In the genomic region with DNA sequence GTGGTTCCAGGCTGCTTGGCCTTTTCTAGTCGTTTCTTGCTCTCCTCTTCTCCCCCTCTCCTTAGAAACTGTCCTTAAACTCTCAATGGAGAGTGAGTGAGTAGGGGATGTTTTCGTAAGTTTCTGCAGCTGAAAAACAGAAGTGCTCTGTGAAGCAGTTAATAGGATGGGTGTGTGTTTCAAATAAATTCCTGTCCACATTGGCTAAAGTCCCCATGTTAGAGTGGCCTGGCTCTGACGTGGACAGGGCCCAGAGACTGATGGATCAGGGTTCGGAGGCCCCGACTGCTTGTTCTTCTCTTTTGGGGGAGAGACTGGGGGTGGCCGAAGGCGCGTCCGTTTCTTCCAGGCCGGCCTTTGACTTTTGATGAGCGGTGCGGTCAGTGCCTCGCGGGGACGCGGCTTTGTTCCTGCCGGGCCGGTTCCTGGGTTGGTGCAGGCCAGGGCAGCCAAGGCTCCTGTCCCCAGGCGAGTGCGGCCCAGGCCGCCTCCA, we compare ENCODE assay signal across 8 mouse cellular contexts.
A peak's percentile ranks its signal among the peaks of the same experiment; 100 is the strongest.
DNase-seq lines count a peak whose midpoint lies in the region; ATAC-seq lines count a peak whose summit lies in the region.

No protein-coding gene starts in this region.

- DNase-seq in heart, embryonic 10.5 days (ENCODE audit: low spot score): no peak
- DNase-seq in heart, postnatal 25 days (ENCODE audit: low spot score): no peak
- peak; percentile 57 for DNase-seq in Muller cell, postnatal 12 days (ENCODE audit: inconsistent ontology term)
- DNase-seq in testis, postnatal 14 days (ENCODE audit: low spot score): peak; percentile 31
- no peak for DNase-seq in thymus, postnatal 14 days

- H3K4me3 ChIP-seq in heart, embryonic 10.5 days: peak overlapping the region; percentile 91
- peak overlapping the region; percentile 90 for H3K4me3 ChIP-seq in heart, embryonic 12.5 days
- peak overlapping the region; percentile 63 for H3K4me3 ChIP-seq in liver, embryonic 16.5 days (ENCODE audit: low read depth, low read length)

- ATAC-seq in heart, embryonic 12.5 days (ENCODE audit: insufficient number of reproducible peaks, low FRiP score): peak; percentile 5; the same call in 1 of the 2 replicates
- ATAC-seq in liver, embryonic 16.5 days (ENCODE audit: low read depth): peak; percentile 5; the same call in 1 of the 2 replicates
- ATAC-seq in inflammation-experienced regulatory T-cells, adult 6 months: no peak

- H3K27me3 ChIP-seq in heart, embryonic 10.5 days (ENCODE audit: insufficient read depth, poor library complexity, severe bottlenecking): no peaks in the 10 kb centered on the region
- H3K27me3 ChIP-seq in heart, embryonic 12.5 days (replicated peaks): no peaks in the 10 kb centered on the region
- peaks cover 25% of the 10 kb centered on the region for H3K27me3 ChIP-seq in liver, embryonic 16.5 days (ENCODE audit: control insufficient read depth, insufficient read depth, low read depth, low read length)

- no peaks in the 10 kb centered on the region for H3K9me3 ChIP-seq in heart, embryonic 10.5 days
- no peaks in the 10 kb centered on the region for H3K9me3 ChIP-seq in heart, embryonic 12.5 days (replicated peaks)
- no peaks in the 10 kb centered on the region for H3K9me3 ChIP-seq in liver, embryonic 16.5 days (replicated peaks; ENCODE audit: control insufficient read depth, low read length)

- peak overlapping the region; percentile 92 for H3K4me2 ChIP-seq in heart, embryonic 12.5 days
- H3K4me2 ChIP-seq in liver, embryonic 16.5 days (ENCODE audit: low read depth, low read length): peak overlapping the region; percentile 56

- peak overlapping the region; percentile 97 for H3K27ac ChIP-seq in heart, embryonic 10.5 days
- peak overlapping the region; percentile 91 for H3K27ac ChIP-seq in heart, embryonic 12.5 days (ENCODE audit: poor library complexity, severe bottlenecking)
- peak overlapping the region; percentile 63 for H3K27ac ChIP-seq in liver, embryonic 16.5 days (ENCODE audit: low read length)

- no peaks in the 10 kb centered on the region for H3K36me3 ChIP-seq in heart, embryonic 10.5 days
- no peaks in the 10 kb centered on the region for H3K36me3 ChIP-seq in heart, embryonic 12.5 days
- H3K36me3 ChIP-seq in liver, embryonic 16.5 days (ENCODE audit: control insufficient read depth, insufficient read depth): no peaks in the 10 kb centered on the region

- H3K9ac ChIP-seq in heart, embryonic 12.5 days: peak overlapping the region; percentile 93
- H3K9ac ChIP-seq in liver, embryonic 16.5 days (ENCODE audit: low read depth, low read length): peak overlapping the region; percentile 64

- intact Hi-C loops in heart, postnatal 25 days (cut with DNase I): loop anchor here (5.0 to 10.0 kb wide), 2 partner anchors 171 to 1202 kb away; no protein-coding TSS in a partner anchor

- 3% methylated on average over 21 of the region's 21 CpGs for WGBS in heart, embryonic 10.5 days
- WGBS in heart, embryonic 12.5 days: 3% methylated on average over 21 of the region's 21 CpGs
- WGBS in liver, embryonic 16.5 days (ENCODE audit: insufficient replicate concordance): 4% methylated on average over 21 of the region's 21 CpGs

- peaks cover 95% of the 10 kb centered on the region for H3K4me1 ChIP-seq in heart, embryonic 10.5 days
- H3K4me1 ChIP-seq in heart, embryonic 12.5 days (replicated peaks): peaks cover 85% of the 10 kb centered on the region
- H3K4me1 ChIP-seq in liver, embryonic 16.5 days (ENCODE audit: control insufficient read depth, low read depth, low read length): peaks cover 11% of the 10 kb centered on the region

Comparison
In these comparisons a context has a peak if more than half of its experiments do, and no peak if none do; other contexts are left out.
1. DNase-seq: peak in Muller cell, postnatal 12 days (single experiment) and testis, postnatal 14 days (single experiment); none in heart, embryonic 10.5 days (single experiment), heart, postnatal 25 days (single experiment) and thymus, postnatal 14 days (single experiment).
2. Peak in every context shown above with its lines, with median percentiles within 50 percentile points of each other: H3K27ac ChIP-seq and H3K4me3 ChIP-seq.